Mouse (Mus musculus) 416B (cell line): ENCODE measurements around the gene D430042O09Rik.

Source experiments
- DNase-seq: peaks from one replicate; pipeline ENCODE4 v3.0.0; 2011; ENCODE audit warnings: low read depth

Gene D430042O09Rik

GRCm38 (mm10) chr7:125873971-125874495, 166.3 kb downstream of the D430042O09Rik start:
- DNase-seq, result no peak

- peak; percentile 7 for DNase-seq
Observed at GRCm38 (mm10) chr7:125878040-125878439, 170.4 kb downstream of the D430042O09Rik start.

DNA sequence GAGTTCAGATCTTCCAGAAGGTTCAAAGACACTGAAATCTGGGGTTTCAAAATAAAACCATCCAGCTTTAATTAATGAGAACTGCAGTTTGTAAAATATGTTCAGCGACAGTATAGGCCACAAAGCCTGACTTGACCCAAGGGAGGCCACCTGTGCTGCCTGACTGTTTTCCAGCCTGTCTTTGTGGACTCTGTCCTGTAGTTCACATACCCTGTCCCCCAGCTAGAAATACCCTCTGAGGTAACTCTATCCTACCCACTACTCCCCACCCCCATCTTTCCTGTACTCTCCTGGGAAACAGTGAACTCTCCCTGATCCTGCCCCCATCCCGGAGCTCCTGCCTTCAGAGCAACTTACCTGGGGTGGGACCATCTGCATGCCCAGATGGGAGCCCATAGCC, 175.5 kb downstream of the D430042O09Rik start:
- DNase-seq, result no peak

DNA sequence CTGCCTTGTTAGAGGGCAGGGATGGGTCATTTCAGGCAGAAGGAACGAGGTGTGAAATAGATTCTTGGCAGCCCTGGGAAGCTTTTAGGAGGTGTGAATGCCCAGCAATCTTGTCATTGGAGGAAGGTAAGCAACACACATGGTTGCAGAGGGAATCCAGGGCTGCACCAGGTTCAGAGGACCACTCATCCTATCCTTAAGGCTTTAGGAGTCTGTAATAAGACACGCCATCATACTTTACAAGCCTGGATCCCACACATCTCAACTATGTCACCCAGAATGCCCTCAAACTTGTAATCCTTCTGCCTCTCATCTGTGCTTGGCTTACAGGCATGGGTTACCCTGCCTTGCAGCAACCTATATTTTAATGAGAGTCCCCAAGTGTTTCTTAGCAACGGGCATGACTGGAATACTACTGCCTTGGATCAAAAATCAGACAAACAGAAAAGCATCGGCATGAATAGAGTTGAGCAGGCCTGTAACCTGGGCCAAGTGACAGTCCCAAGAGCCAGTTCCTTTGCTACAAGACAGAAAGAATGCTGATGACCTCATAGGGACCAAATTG, 178.5 kb downstream of the D430042O09Rik start:
- DNase-seq, result no peak

DNA sequence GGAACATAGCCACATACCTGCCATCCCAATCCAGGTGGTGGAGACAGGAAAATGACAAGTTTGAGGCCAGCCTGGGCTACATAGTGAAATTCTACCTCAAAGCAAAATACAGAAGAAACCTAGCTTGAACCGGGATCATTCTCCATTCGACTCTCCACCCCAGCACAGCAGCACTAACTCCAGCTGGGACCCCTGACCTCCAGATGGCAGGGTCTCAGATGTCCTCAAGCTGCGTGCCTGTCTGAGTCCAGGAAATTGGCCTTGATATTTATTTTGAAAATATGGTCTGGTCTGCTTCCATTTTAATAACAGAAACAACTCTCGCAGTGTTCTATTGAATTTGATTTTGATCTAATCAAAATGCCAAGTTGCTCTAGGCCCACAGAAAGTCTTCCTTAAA, 179.4 kb downstream of the D430042O09Rik start:
- no peak for DNase-seq

- no peak for DNase-seq
Observed at GRCm38 (mm10) chr7:125887761-125888160, 180.1 kb downstream of the D430042O09Rik start.

DNA sequence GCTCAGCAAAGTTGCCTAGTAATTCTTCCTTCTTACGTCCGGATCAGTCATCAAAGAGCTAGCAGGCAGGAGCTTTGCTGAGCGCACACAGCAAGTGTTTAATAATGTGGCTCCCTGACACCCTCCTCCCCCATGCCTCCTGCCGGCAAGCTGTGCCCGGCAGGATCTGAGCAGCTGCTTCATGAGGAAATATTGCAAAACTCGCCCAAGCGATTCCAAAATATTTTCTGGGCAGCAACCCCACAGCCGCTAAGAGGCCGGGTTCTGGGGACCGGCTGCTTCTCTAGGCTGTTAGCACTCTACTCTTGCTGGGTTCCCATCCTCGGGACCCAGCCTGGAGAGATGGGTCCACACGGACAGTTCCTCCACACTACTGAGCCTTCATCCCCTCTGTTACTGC, 180.7 kb downstream of the D430042O09Rik start:
- DNase-seq, result no peak

GRCm38 (mm10) chr7:125893621-125894020, 185.9 kb downstream of the D430042O09Rik start:
- no peak for DNase-seq

DNA sequence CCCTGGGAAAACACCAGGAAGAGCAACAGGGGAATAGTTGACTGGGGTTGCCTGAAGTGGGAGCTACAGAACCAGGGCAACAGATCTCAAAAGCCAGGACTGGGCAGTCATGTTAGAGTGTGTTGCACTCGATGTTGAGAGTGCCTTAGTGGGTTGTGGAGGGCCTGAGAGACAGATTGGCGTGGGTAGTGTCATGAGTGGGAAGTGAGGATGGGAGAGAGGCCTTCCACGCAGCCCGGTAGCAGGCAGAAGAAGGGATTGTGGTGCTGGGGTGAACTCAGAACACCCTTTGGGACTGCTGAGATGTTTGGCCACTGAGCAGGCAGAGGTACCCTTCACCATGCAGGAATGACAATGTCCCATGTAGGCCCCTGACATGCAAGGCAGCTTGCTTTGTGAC, 189.4 kb downstream of the D430042O09Rik start:
- DNase-seq, result no peak

DNA sequence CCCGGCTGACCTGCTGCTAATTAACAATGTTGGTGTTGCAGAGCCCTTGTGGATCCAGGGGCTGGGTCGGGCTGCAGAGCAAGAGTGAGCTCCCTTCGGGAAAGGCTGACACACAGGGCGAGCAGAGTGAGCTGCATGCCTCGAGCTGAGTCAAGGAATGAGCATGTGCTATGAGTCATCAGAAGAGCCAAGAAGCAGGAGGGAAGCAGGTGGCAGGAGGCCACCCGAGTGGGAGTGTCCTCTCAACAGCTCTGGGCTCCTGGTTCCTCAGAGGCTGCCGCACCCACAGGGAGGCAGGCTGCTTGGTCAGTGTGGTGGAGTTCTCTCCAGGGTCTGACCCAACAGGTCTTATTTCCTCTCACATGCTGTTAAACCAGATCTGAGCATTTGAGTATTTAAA, 191.3 kb downstream of the D430042O09Rik start:
- DNase-seq, result peak; percentile 52

DNA sequence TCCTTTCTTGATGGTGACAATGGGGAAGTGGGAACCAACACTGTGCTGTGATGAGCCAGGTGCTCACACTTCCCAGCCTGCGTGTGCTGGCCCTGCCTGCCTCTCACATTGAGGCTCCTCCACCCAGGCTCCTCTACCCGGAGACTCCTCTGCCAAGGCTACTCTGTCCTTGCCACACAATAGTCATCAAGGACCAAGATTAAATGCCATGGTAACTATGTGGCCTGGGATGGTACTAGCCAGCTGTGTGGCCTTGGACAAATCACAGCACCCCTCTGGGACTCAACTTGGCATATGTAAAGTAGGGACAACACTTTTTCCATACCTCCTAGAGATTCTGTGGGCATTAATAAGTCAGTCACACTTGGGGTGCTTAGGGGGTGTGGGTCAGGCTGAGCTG, 192.2 kb downstream of the D430042O09Rik start:
- DNase-seq, result no peak

- no peak for DNase-seq
Observed at GRCm38 (mm10) chr7:125900386-125901161, 192.9 kb downstream of the D430042O09Rik start.

DNA sequence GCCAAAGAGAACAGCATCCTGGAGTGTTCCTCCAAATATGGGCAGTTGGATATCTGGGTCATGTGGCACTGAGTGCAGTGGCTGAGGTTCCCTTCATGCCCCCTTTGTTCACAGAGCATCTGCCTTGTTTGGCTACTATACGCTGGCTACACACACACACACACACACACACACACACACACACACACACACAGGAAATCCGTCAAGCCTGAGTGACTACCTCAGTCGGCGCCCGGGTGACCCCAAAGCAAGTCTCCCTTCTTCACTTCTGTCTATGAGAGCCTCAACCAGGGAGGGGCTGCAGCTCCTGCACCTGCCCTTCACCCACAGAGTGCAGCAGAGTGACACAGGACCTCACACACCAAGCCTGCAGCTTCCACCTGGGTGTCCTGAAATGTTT, 213.1 kb downstream of the D430042O09Rik start:
- DNase-seq, result no peak

DNA sequence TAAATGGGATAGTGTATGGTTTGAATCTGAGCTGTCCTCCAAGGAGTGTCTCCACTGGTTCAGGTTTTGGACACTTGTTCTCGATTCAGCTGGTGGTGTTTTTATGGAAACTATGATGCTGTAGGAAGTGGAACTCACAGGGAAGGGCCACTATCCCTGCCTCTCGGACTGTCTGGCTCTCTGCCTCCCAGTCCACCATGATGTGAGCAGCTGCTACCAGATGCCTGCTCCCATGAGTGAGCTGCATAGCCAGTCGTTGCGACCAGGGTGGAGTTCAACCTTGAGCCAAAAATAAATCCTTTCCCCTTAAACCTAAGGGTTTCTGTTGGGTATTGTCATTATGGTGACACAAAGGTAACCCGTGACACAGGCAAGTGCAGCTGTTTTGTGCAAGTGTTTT, 216.4 kb downstream of the D430042O09Rik start:
- no peak for DNase-seq
